Mouse (Mus musculus): ENCODE results near the gene Fgfr2.

DNA sequence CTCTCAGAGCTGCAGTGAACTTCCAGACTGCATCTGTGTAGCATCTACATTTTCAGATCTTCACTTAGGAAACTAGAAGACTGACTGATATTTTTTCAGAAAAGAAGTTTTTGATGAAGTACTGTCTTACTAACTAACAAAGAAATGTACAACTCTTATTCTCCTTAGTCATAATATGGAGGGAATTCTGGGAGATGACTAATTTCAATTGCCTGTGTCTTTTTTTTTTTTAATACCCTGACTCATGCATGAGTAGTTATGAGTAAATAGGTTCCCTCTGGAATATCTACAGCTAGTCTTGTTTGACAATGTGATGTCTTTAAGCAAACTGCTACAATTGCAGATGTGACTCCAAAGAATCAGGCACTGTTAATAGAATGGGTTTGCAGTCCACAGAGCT is 1887.1 kb downstream of the Fgfr2 start:
- TF ChIP-seq CTCF (IDR thresholded peaks at IDR 0.05), result no peak
- TF ChIP-seq EP300 (IDR thresholded peaks at IDR 0.05), result no peak
